Mouse (Mus musculus) E14TG2a.4 (cell line): ENCODE results near the gene Gm15155.

Experiments used
- CTCF ChIP-seq: conservative IDR thresholded peaks from 2 replicates; pipeline ENCODE4 v1.5.1; 2014; ENCODE audit warnings: low read length
- NANOG ChIP-seq: IDR thresholded peaks from 2 replicates; pipeline ENCODE4 v1.6.1; 2014; ENCODE audit warnings: borderline replicate concordance, low read length, mixed read lengths
- POU5F1 ChIP-seq: IDR thresholded peaks from 2 replicates; pipeline ENCODE4 v1.6.1; 2014; ENCODE audit warnings: low read length, borderline replicate concordance

- TF ChIP-seq CTCF, result no peak
- TF ChIP-seq POU5F1, result no peak
- TF ChIP-seq NANOG, result no peak
These were observed 33.1 kb upstream of the Gm15155 start for GRCm38 (mm10) chrX:155591490-155591889.
